Mouse (Mus musculus) olfactory bulb, adult 2 months (tissue): ENCODE data around the gene Bpifa5.

ENCODE experiments used
- CTCF ChIP-seq: fragments of 200-500 bp; IDR thresholded peaks from 2 replicates; pipeline ENCODE4 v1.5.1; 2012; ENCODE audit warnings: low read depth, mild to moderate bottlenecking, low read length, moderate library complexity; ENCODE audit not compliant: insufficient read depth
- POLR2A ChIP-seq: fragments of 200-500 bp; IDR thresholded peaks from 2 replicates; pipeline ENCODE4 v1.6.1; 2012; ENCODE audit warnings: mild to moderate bottlenecking, low read depth, low read length, moderate library complexity; ENCODE audit not compliant: insufficient read depth

DNA sequence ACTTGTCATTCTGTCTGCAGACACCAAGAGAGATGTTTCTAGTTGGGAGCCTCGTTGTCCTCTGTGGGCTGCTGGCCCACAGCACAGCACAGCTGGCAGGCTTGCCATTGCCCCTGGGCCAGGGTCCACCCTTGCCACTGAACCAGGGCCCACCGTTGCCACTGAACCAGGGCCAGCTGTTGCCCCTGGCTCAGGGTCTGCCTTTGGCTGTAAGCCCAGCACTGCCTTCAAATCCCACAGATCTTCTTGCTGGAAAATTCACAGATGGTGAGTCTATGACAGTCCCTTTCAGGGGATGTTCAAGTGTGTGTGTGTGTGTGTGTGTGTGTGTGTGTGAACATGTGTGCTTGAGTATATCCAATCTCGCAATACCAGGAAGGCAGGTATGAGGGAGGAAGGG, 18.7 kb upstream of the Bpifa5 start:
- TF ChIP-seq CTCF (no peak), POLR2A (no peak)
